Mouse (Mus musculus): ENCODE data around the gene Rgmb. TPM values are rescaled to one million over a fixed set of nuclear protein-coding genes. Genes with fewer than 3 reads are reported as not detected.

The Rgmb gene
- polyA plus RNA-seq, 1 experiment from 2014 or later = 16.4 TPM

- no peak; the same call in 1 of the 2 replicates for ATAC-seq (ENCODE audit: low FRiP score, low TSS enrichment)
- H3K27ac ChIP-seq (ENCODE audit: low read depth, low read length) = no peak overlapping the region
- H3K9ac ChIP-seq (ENCODE audit: low read depth, low read length) = no peak overlapping the region
- H3K27me3 ChIP-seq (ENCODE audit: control insufficient read depth, insufficient read depth, low read length) = no peaks in the 10 kb centered on the region
- WGBS = 87% methylated on average over 5 of the region's 5 CpGs
- H3K4me3 ChIP-seq (ENCODE audit: low read length) = no peak overlapping the region
- H3K9me3 ChIP-seq (ENCODE audit: control insufficient read depth, low read length) = no peaks in the 10 kb centered on the region
- no peaks in the 10 kb centered on the region for H3K4me1 ChIP-seq (ENCODE audit: control insufficient read depth, insufficient read depth, low read length)
- H3K4me2 ChIP-seq (replicated peaks; ENCODE audit: low read depth, low read length) = no peak overlapping the region
- H3K36me3 ChIP-seq (ENCODE audit: control insufficient read depth, insufficient read depth, low read length) = peaks cover 20% of the 10 kb centered on the region
Observed at GRCm38 (mm10) chr17:15774565-15775215, 56.1 kb downstream of the Rgmb start.

- no peak overlapping the region for H3K9ac ChIP-seq (ENCODE audit: low read depth, low read length)
- ATAC-seq (ENCODE audit: low FRiP score, low TSS enrichment) = no peak
- H3K4me1 ChIP-seq (ENCODE audit: control insufficient read depth, insufficient read depth, low read length) = no peaks in the 10 kb centered on the region
- H3K36me3 ChIP-seq (ENCODE audit: control insufficient read depth, insufficient read depth, low read length) = peaks cover 27% of the 10 kb centered on the region
- no peaks in the 10 kb centered on the region for H3K27me3 ChIP-seq (ENCODE audit: control insufficient read depth, insufficient read depth, low read length)
- H3K27ac ChIP-seq (ENCODE audit: low read depth, low read length) = no peak overlapping the region
- WGBS = 88% methylated on average over 6 of the region's 6 CpGs
- no peak overlapping the region for H3K4me2 ChIP-seq (replicated peaks; ENCODE audit: low read depth, low read length)
- no peaks in the 10 kb centered on the region for H3K9me3 ChIP-seq (ENCODE audit: control insufficient read depth, low read length)
- H3K4me3 ChIP-seq (ENCODE audit: low read length) = no peak overlapping the region
Observed at GRCm38 (mm10) chr17:15773956-15774355, 56.9 kb downstream of the Rgmb start.

- H3K4me3 ChIP-seq (ENCODE audit: low read length) = no peak overlapping the region
- no peak overlapping the region for H3K4me2 ChIP-seq (replicated peaks; ENCODE audit: low read depth, low read length)
- no peaks in the 10 kb centered on the region for H3K4me1 ChIP-seq (ENCODE audit: control insufficient read depth, insufficient read depth, low read length)
- 90% methylated on average over 7 of the region's 7 CpGs for WGBS
- H3K36me3 ChIP-seq (ENCODE audit: control insufficient read depth, insufficient read depth, low read length) = peaks cover 69% of the 10 kb centered on the region
- H3K27me3 ChIP-seq (ENCODE audit: control insufficient read depth, insufficient read depth, low read length) = no peaks in the 10 kb centered on the region
- ATAC-seq (ENCODE audit: low FRiP score, low TSS enrichment) = no peak
- no peak overlapping the region for H3K9ac ChIP-seq (ENCODE audit: low read depth, low read length)
- H3K27ac ChIP-seq (ENCODE audit: low read depth, low read length) = no peak overlapping the region
- H3K9me3 ChIP-seq (ENCODE audit: control insufficient read depth, low read length) = no peaks in the 10 kb centered on the region
Observed at GRCm38 (mm10) chr17:15769081-15769724, 61.6 kb downstream of the Rgmb start.

- H3K27ac ChIP-seq (ENCODE audit: low read depth, low read length) = no peak overlapping the region
- H3K4me3 ChIP-seq (ENCODE audit: low read length) = no peak overlapping the region
- 91% methylated on average over 8 of the region's 8 CpGs for WGBS
- peaks cover 79% of the 10 kb centered on the region for H3K36me3 ChIP-seq (ENCODE audit: control insufficient read depth, insufficient read depth, low read length)
- H3K9ac ChIP-seq (ENCODE audit: low read depth, low read length) = no peak overlapping the region
- no peaks in the 10 kb centered on the region for H3K27me3 ChIP-seq (ENCODE audit: control insufficient read depth, insufficient read depth, low read length)
- H3K4me1 ChIP-seq (ENCODE audit: control insufficient read depth, insufficient read depth, low read length) = no peaks in the 10 kb centered on the region
- no peak for ATAC-seq (ENCODE audit: low FRiP score, low TSS enrichment)
- no peak overlapping the region for H3K4me2 ChIP-seq (replicated peaks; ENCODE audit: low read depth, low read length)
- no peaks in the 10 kb centered on the region for H3K9me3 ChIP-seq (ENCODE audit: control insufficient read depth, low read length)
Observed at GRCm38 (mm10) chr17:15761191-15761590, 69.6 kb downstream of the Rgmb start.

Other genes starting within 250 kb of the Rgmb start
- gene Chd1, start 126.1 kb downstream of the Rgmb start, polyA plus RNA-seq (2014; fragmentation: Nextera tagmentation; extraction: Ambion mirVana) = 40.5 and 49.4 TPM in 2 replicates

Data from kidney, embryonic 14.5 days (tissue).